Mouse (Mus musculus) liver, embryonic 14.5 days (tissue): Measurements from ENCODE around the gene Ehf. TPM values are rescaled to one million over a fixed set of nuclear protein-coding genes. Genes with fewer than 3 reads are reported as not detected.

Experiments
- ATAC-seq: fragments of 200-750 bp; cut with Nextera tagmentation; 2 replicates; pipeline ENCODE4 v1.8.0; 2017; ENCODE audit warnings: moderate number of reproducible peaks, mild to moderate bottlenecking, moderate library complexity; ENCODE audit not compliant: insufficient read depth
- DNase-seq, 3 experiments: peaks; one replicate each; pipeline ENCODE4 v3.0.0-alpha.2; 2012 to 2013; ENCODE audit warnings: low read depth in 3 of 3, low spot score in 3 of 3
- H3K27ac ChIP-seq: fragments of 300-500 bp; sonication (generic); 2 replicates; pipeline ENCODE4 v1.5.1; 2014; ENCODE audit warnings: moderate library complexity, mild to moderate bottlenecking, control low read depth, inconsistent platforms
- H3K27me3 ChIP-seq: fragments of 300-500 bp; sonication (generic); 2 replicates; pipeline ENCODE4 v1.6.1; 2014; ENCODE audit warnings: mild to moderate bottlenecking, low read length, moderate library complexity; ENCODE audit not compliant: control insufficient read depth, insufficient read depth
- H3K36me3 ChIP-seq: fragments of 300-500 bp; sonication (generic); replicated peaks from 2 replicates; pipeline ENCODE4 v1.6.1; 2014; ENCODE audit warnings: low read depth; ENCODE audit not compliant: control insufficient read depth, insufficient read depth
- H3K4me1 ChIP-seq, 2 experiments: fragments of 200-500 bp in 1 of 2; fragments of 300-500 bp in 1 of 2; sonication (generic) in 1 of 2; replicated peaks; 2 replicates each; pipeline ENCODE4 v1.6.1; 2012 to 2014; ENCODE audit warnings: antibody characterized with exemption in 1 of 2, inconsistent platforms in 1 of 2, low read length in 1 of 2; ENCODE audit not compliant: control insufficient read depth in 2 of 2, insufficient read depth in 2 of 2
- H3K4me2 ChIP-seq: fragments of 300-500 bp; sonication (generic); 2 replicates; pipeline ENCODE4 v1.6.1; 2014; ENCODE audit warnings: low read depth, mild to moderate bottlenecking, control low read depth, moderate library complexity
- H3K4me3 ChIP-seq, 2 experiments: fragments of 200-500 bp in 1 of 2; fragments of 300-500 bp in 1 of 2; sonication (generic) in 1 of 2; 2 replicates each; pipeline ENCODE4 v1.5.1; 2012 to 2014; ENCODE audit warnings: low read depth in 2 of 2, low read length in 2 of 2, mild to moderate bottlenecking in 2 of 2, control low read depth in 1 of 2, inconsistent platforms in 1 of 2, moderate library complexity in 1 of 2; ENCODE audit not compliant: insufficient read depth in 1 of 2
- H3K9ac ChIP-seq: fragments of 300-500 bp; sonication (generic); replicated peaks from 2 replicates; pipeline ENCODE4 v1.6.1; 2014; ENCODE audit warnings: mild to moderate bottlenecking, control low read depth, moderate library complexity
- H3K9me3 ChIP-seq: fragments of 300-500 bp; sonication (generic); 2 replicates; pipeline ENCODE4 v1.6.1; 2016; ENCODE audit warnings: low read length, mixed read lengths; ENCODE audit not compliant: control insufficient read depth
- CTCF ChIP-seq: IDR thresholded peaks from 2 replicates; pipeline ENCODE4 v1.5.1; 2016; ENCODE audit warnings: antibody characterized with exemption, low read depth, control low read depth
- EP300 ChIP-seq: IDR thresholded peaks from 2 replicates; pipeline ENCODE4 v1.6.1; 2016; ENCODE audit warnings: antibody characterized with exemption, low read depth
- WGBS: fragments of 180-500 bp; shearing (Covaris S2); extraction: QIAGEN DNeasy Blood & Tissue Kit; methylation state at CpG from one replicate; pipeline ENCODE4 v1.1.7; 2014; ENCODE audit not compliant: insufficient replicate concordance; 5-methylcytosine and 5-hydroxymethylcytosine counted together
- polyA plus RNA-seq, 2 experiments: library from polyadenylated mRNA; depleted of rRNA in 1 of 2; stranded (reverse) in 1 of 2; unstranded in 1 of 2; fragments of >200 nt; fragmentation: Nextera tagmentation in 1 of 2; extraction: Ambion mirVana in 1 of 2; gene quantifications; 2 replicates each; pipeline versions ENCODE4 v1.2.1 to v1.2.3; 2012 to 2014

Ehf gene
- polyA plus RNA-seq, 2 experiments, result 0.04 to 0.08 TPM

GRCm38 (mm10) chr2:103239086-103239485 lies 64.0 kb downstream of the Ehf start:
- no peak for ATAC-seq
- no peaks in the 10 kb centered on the region for H3K27me3 ChIP-seq
- WGBS, result 80% methylated on average over 4 of the region's 4 CpGs
- no peaks in the 10 kb centered on the region for H3K36me3 ChIP-seq
- no peak overlapping the region for H3K4me2 ChIP-seq
- H3K4me3 ChIP-seq, result no peak overlapping the region
- DNase-seq, result no peak
- H3K9ac ChIP-seq, result no peak overlapping the region
- no peak for TF ChIP-seq CTCF
- TF ChIP-seq EP300, result no peak
- H3K27ac ChIP-seq, result no peak overlapping the region
- H3K4me1 ChIP-seq, result no peaks in the 10 kb centered on the region
- H3K9me3 ChIP-seq, result no peaks in the 10 kb centered on the region

DNA sequence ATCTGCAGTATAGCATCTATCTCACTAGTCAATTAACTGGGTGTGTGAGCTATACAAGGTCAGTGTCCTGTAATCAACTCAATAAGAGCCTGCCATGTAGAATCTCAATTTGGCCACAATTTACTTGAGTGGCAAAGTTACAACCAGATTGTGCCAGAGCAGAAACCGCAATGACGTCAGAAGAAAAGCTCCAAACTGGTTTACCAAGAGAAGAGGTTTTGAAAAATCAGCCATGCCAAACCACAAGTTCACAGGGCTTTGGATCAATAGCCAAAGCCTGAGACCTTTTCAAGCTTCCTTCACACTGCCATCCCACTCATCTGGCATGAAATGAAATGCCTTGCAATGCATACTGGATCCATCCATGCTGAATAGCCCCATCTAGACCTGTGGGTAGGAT lies 76.3 kb downstream of the Ehf start:
- Histone ChIP-seq H3K9me3 (no peaks in the 10 kb centered on the region), H3K4me1 (no peaks in the 10 kb centered on the region), H3K4me2 (no peak overlapping the region), H3K4me3 (no peak overlapping the region), H3K9ac (no peak overlapping the region), H3K27me3 (no peaks in the 10 kb centered on the region), H3K27ac (no peak overlapping the region), H3K36me3 (no peaks in the 10 kb centered on the region)
- DNase-seq, result no peak
- TF ChIP-seq EP300 (no peak), CTCF (no peak)
- whole genome bisulfite sequencing, result 74% methylated on average over 2 of the region's 2 CpGs
- ATAC-seq, result no peak

- no peaks in the 10 kb centered on the region for H3K36me3 ChIP-seq
- no peaks in the 10 kb centered on the region for H3K9me3 ChIP-seq
- no peaks in the 10 kb centered on the region for H3K27me3 ChIP-seq
- TF ChIP-seq CTCF, result no peak
- no peak for TF ChIP-seq EP300
- no peak overlapping the region for H3K9ac ChIP-seq
- no peak for DNase-seq
- H3K27ac ChIP-seq, result no peak overlapping the region
- no peak overlapping the region for H3K4me3 ChIP-seq
- 68% methylated on average over 2 of the region's 2 CpGs for WGBS
- no peak for ATAC-seq
- no peak overlapping the region for H3K4me2 ChIP-seq
- no peaks in the 10 kb centered on the region for H3K4me1 ChIP-seq
These were observed 82.2 kb downstream of the Ehf start for GRCm38 (mm10) chr2:103220871-103221270.

- Histone ChIP-seq H3K36me3 (no peaks in the 10 kb centered on the region), H3K27ac (no peak overlapping the region), H3K27me3 (no peaks in the 10 kb centered on the region), H3K4me3 (no peak overlapping the region), H3K4me2 (no peak overlapping the region), H3K4me1 (no peaks in the 10 kb centered on the region), H3K9ac (no peak overlapping the region), H3K9me3 (no peaks in the 10 kb centered on the region)
- ATAC-seq (no peak), DNase-seq (no peak)
- TF ChIP-seq CTCF (no peak), EP300 (no peak)
- WGBS, result 66% methylated on average over 4 of the region's 4 CpGs
These were observed 84.8 kb downstream of the Ehf start for GRCm38 (mm10) chr2:103218323-103218722.

DNA sequence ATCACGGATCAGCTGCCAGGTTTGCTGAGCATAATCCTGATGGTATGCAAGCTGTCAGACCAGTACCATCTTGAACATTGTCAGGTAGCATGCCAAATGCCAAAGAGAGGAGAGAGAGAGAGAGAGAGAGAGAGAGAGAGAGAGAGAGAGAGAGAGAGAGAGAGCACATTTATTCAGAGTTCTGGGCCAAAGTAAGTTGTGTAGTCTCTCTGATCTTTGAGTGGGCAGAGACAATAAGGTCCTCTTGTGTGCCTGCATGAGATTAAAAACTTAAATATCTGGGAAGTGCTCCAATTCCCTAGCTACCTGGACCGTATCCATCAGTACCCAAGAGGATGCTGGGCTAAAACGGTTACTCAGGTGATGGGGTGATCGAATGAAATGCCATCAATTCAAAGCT lies 87.3 kb downstream of the Ehf start:
- Histone ChIP-seq H3K4me3 (no peak overlapping the region), H3K36me3 (no peaks in the 10 kb centered on the region), H3K9ac (no peak overlapping the region), H3K4me1 (no peaks in the 10 kb centered on the region), H3K4me2 (no peak overlapping the region), H3K27ac (no peak overlapping the region), H3K9me3 (no peaks in the 10 kb centered on the region), H3K27me3 (no peaks in the 10 kb centered on the region)
- 75% methylated on average over 4 of the region's 4 CpGs for WGBS
- ATAC-seq (no peak), DNase-seq (no peak)
- TF ChIP-seq EP300 (no peak), CTCF (no peak)
